Mouse (Mus musculus): ENCODE data around the gene Traf5. TPM values are rescaled to one million over a fixed set of nuclear protein-coding genes. Genes with fewer than 3 reads are reported as not detected.

Traf5 gene
- polyA plus RNA-seq, 1 experiment from 2014 or later: 7.8 TPM

GRCm38 (mm10) chr1:191988646-191989045, 103.7 kb downstream of the Traf5 start:
- Histone ChIP-seq H3K27me3 (ENCODE audit: control insufficient read depth, insufficient read depth, low read length) (no peaks in the 10 kb centered on the region), H3K4me3 (ENCODE audit: low read depth, low read length) (no peak overlapping the region), H3K9ac (replicated peaks; ENCODE audit: low read length) (no peak overlapping the region), H3K9me3 (replicated peaks; ENCODE audit: control insufficient read depth, low read length) (no peaks in the 10 kb centered on the region), H3K36me3 (replicated peaks; ENCODE audit: control insufficient read depth, insufficient read depth, low read depth, low read length) (no peaks in the 10 kb centered on the region), H3K4me2 (ENCODE audit: low read depth, low read length) (no peak overlapping the region), H3K27ac (replicated peaks; ENCODE audit: low read depth, low read length) (no peak overlapping the region), H3K4me1 (ENCODE audit: control insufficient read depth, insufficient read depth, low read length) (no peaks in the 10 kb centered on the region)
- WGBS: 93% methylated on average over 3 of the region's 3 CpGs
- DNase-seq (ENCODE audit: low spot score) (no peak), ATAC-seq (replicated peaks; ENCODE audit: insufficient number of reproducible peaks, low FRiP score, low TSS enrichment, low read depth) (no peak)

GRCm38 (mm10) chr1:191987481-191987769, 104.9 kb downstream of the Traf5 start:
- H3K4me1 ChIP-seq (ENCODE audit: control insufficient read depth, insufficient read depth, low read length): no peaks in the 10 kb centered on the region

GRCm38 (mm10) chr1:191986674-191987480, 105.5 kb downstream of the Traf5 start:
- Histone ChIP-seq H3K4me1 (ENCODE audit: control insufficient read depth, insufficient read depth, low read length) (no peaks in the 10 kb centered on the region), H3K36me3 (replicated peaks; ENCODE audit: control insufficient read depth, insufficient read depth, low read depth, low read length) (no peaks in the 10 kb centered on the region), H3K4me2 (ENCODE audit: low read depth, low read length) (no peak overlapping the region), H3K27ac (replicated peaks; ENCODE audit: low read depth, low read length) (no peak overlapping the region), H3K27me3 (ENCODE audit: control insufficient read depth, insufficient read depth, low read length) (no peaks in the 10 kb centered on the region), H3K9ac (replicated peaks; ENCODE audit: low read length) (no peak overlapping the region), H3K4me3 (ENCODE audit: low read depth, low read length) (no peak overlapping the region), H3K9me3 (replicated peaks; ENCODE audit: control insufficient read depth, low read length) (no peaks in the 10 kb centered on the region)
- WGBS: 75% methylated on average over 8 of the region's 8 CpGs
- ATAC-seq (replicated peaks; ENCODE audit: insufficient number of reproducible peaks, low FRiP score, low TSS enrichment, low read depth): no peak
- DNase-seq (ENCODE audit: low spot score): no peak

More at GRCm38 (mm10) chr1:191987481-191987769, 104.9 kb downstream of the Traf5 start:
- ATAC-seq (replicated peaks; ENCODE audit: insufficient number of reproducible peaks, low FRiP score, low TSS enrichment, low read depth) (no peak), DNase-seq (ENCODE audit: low spot score) (no peak)
- H3K27ac ChIP-seq (replicated peaks; ENCODE audit: low read depth, low read length): no peak overlapping the region
- no peaks in the 10 kb centered on the region for H3K9me3 ChIP-seq (replicated peaks; ENCODE audit: control insufficient read depth, low read length)
- no peak overlapping the region for H3K9ac ChIP-seq (replicated peaks; ENCODE audit: low read length)
- WGBS: 47% methylated on average over 5 of the region's 5 CpGs
- no peaks in the 10 kb centered on the region for H3K36me3 ChIP-seq (replicated peaks; ENCODE audit: control insufficient read depth, insufficient read depth, low read depth, low read length)
- no peak overlapping the region for H3K4me2 ChIP-seq (ENCODE audit: low read depth, low read length)
- H3K4me3 ChIP-seq (ENCODE audit: low read depth, low read length): no peak overlapping the region
- no peaks in the 10 kb centered on the region for H3K27me3 ChIP-seq (ENCODE audit: control insufficient read depth, insufficient read depth, low read length)

GRCm38 (mm10) chr1:191981426-191982102, 110.8 kb downstream of the Traf5 start:
- Histone ChIP-seq H3K4me3 (ENCODE audit: low read depth, low read length) (no peak overlapping the region), H3K9me3 (replicated peaks; ENCODE audit: control insufficient read depth, low read length) (no peaks in the 10 kb centered on the region)

DNA sequence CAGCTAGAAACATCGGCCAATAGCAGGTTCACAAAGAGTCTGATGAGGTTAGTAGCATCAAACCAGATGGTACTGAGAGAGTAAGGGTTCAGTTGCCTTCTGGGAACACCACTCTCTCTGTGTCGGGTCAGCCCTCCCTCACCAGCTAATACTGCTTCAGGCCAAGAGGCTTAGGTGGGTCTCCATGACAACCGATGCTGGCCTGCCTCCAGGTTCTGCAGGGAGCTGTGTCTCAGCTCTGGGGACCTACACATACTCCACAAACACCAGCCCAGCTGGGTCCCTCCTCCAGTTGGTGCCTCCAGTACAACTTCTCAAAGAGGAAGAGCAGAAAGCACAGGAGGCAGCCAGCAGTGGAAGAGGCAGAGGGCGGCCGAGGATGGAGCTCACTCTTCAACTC, 115.2 kb downstream of the Traf5 start, which contains the start of gene Rd3:
TSS of gene Rd3 (plus strand) at position 184 of the 400 bp plus-strand sequence.
- H3K9me3 ChIP-seq (replicated peaks; ENCODE audit: control insufficient read depth, low read length): no peaks in the 10 kb centered on the region
- H3K4me3 ChIP-seq (ENCODE audit: low read depth, low read length): no peak within 1 kb of the TSS
- WGBS: 41% methylated on average over 5 of the region's 5 CpGs
- ATAC-seq (replicated peaks; ENCODE audit: insufficient number of reproducible peaks, low FRiP score, low TSS enrichment, low read depth) (peak; percentile 37; the same call in 1 of the 2 replicates), DNase-seq (ENCODE audit: low spot score) (peak; percentile 35)
- H3K4me1 ChIP-seq (ENCODE audit: control insufficient read depth, insufficient read depth, low read length): no peaks in the 10 kb centered on the region; the same call in 1 of the 2 replicates
- H3K36me3 ChIP-seq (replicated peaks; ENCODE audit: control insufficient read depth, insufficient read depth, low read depth, low read length): no peaks in the 10 kb centered on the region
- no peak within 1 kb of the TSS for H3K4me2 ChIP-seq (ENCODE audit: low read depth, low read length)
- H3K27ac ChIP-seq (replicated peaks; ENCODE audit: low read depth, low read length): no peak within 1 kb of the TSS
- H3K9ac ChIP-seq (replicated peaks; ENCODE audit: low read length): no peak within 1 kb of the TSS
- no peaks in the 10 kb centered on the region; the same call in 1 of the 2 replicates for H3K27me3 ChIP-seq (ENCODE audit: control insufficient read depth, insufficient read depth, low read length)

More at GRCm38 (mm10) chr1:191981426-191982102, 110.8 kb downstream of the Traf5 start:
- no peaks in the 10 kb centered on the region; the same call in 1 of the 2 replicates for H3K27me3 ChIP-seq (ENCODE audit: control insufficient read depth, insufficient read depth, low read length)
- H3K9ac ChIP-seq (replicated peaks; ENCODE audit: low read length): no peak overlapping the region; the same call in 1 of the 2 replicates
- H3K4me2 ChIP-seq (ENCODE audit: low read depth, low read length): no peak overlapping the region
- DNase-seq (ENCODE audit: low spot score): peak; percentile 20
- no peaks in the 10 kb centered on the region for H3K36me3 ChIP-seq (replicated peaks; ENCODE audit: control insufficient read depth, insufficient read depth, low read depth, low read length)
- ATAC-seq (replicated peaks; ENCODE audit: insufficient number of reproducible peaks, low FRiP score, low TSS enrichment, low read depth): peak; percentile 66
- WGBS: 43% methylated on average over 6 of the region's 6 CpGs
- H3K4me1 ChIP-seq (ENCODE audit: control insufficient read depth, insufficient read depth, low read length): no peaks in the 10 kb centered on the region; the same call in 1 of the 2 replicates
- no peak overlapping the region for H3K27ac ChIP-seq (replicated peaks; ENCODE audit: low read depth, low read length)

DNA sequence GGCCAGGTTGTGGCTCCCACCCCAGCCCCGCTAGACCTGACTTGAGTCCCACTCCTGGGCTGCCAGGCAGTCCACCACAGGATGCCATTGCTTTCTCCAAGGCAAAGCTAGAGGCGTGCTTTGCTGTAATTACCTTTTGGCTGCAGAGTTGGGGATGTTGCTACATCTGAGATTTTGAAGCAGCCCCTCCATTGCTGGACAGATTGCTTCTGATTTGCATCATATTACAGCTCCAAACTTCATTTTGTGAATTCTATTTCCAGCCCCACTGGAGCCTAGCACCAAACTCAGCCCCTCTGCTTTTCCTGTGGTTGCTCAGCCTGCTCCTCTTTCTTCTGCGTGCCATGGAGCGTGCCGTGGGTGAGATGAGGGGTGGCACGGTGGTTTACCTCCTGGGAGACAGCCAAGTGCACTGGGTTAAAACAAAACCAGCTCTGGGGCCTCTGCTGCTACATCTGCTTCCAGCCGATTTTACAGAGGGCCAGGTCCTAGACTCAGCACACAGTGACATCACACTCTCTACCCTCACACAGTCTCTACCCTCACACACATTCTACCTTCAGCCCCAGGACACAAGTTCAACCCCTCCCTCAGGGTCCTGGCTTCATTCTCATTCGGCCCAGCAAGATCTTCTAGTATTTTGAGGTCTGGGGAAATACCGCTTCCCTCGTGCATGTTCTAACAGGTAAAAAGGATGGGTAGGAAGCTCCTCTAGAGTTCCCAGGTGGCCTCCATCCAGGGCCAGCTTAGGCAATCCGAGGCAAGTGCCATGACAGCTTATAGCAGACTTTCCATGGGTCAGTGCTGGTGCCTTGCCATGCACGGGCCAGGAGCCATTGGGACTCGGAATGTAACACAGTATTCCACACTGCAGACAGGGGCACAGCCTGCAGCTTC, 117.6 kb downstream of the Traf5 start:
- Histone ChIP-seq H3K4me3 (ENCODE audit: low read depth, low read length) (no peak overlapping the region), H3K27me3 (ENCODE audit: control insufficient read depth, insufficient read depth, low read length) (no peaks in the 10 kb centered on the region; the same call in 1 of the 2 replicates), H3K27ac (replicated peaks; ENCODE audit: low read depth, low read length) (no peak overlapping the region), H3K9me3 (replicated peaks; ENCODE audit: control insufficient read depth, low read length) (no peaks in the 10 kb centered on the region), H3K4me2 (ENCODE audit: low read depth, low read length) (no peak overlapping the region), H3K9ac (replicated peaks; ENCODE audit: low read length) (no peak overlapping the region), H3K36me3 (replicated peaks; ENCODE audit: control insufficient read depth, insufficient read depth, low read depth, low read length) (no peaks in the 10 kb centered on the region), H3K4me1 (ENCODE audit: control insufficient read depth, insufficient read depth, low read length) (no peaks in the 10 kb centered on the region)
- DNase-seq (ENCODE audit: low spot score): no peak
- no peak for ATAC-seq (replicated peaks; ENCODE audit: insufficient number of reproducible peaks, low FRiP score, low TSS enrichment, low read depth)
- WGBS: 72% methylated on average over 13 of the region's 13 CpGs

- Histone ChIP-seq H3K4me1 (ENCODE audit: control insufficient read depth, insufficient read depth, low read length) (no peaks in the 10 kb centered on the region), H3K36me3 (replicated peaks; ENCODE audit: control insufficient read depth, insufficient read depth, low read depth, low read length) (no peaks in the 10 kb centered on the region), H3K27me3 (ENCODE audit: control insufficient read depth, insufficient read depth, low read length) (no peaks in the 10 kb centered on the region), H3K27ac (replicated peaks; ENCODE audit: low read depth, low read length) (no peak overlapping the region), H3K4me2 (ENCODE audit: low read depth, low read length) (no peak overlapping the region), H3K9me3 (replicated peaks; ENCODE audit: control insufficient read depth, low read length) (no peaks in the 10 kb centered on the region), H3K9ac (replicated peaks; ENCODE audit: low read length) (no peak overlapping the region), H3K4me3 (ENCODE audit: low read depth, low read length) (no peak overlapping the region)
- 71% methylated on average over 5 of the region's 5 CpGs for WGBS
- ATAC-seq (replicated peaks; ENCODE audit: insufficient number of reproducible peaks, low FRiP score, low TSS enrichment, low read depth) (no peak), DNase-seq (ENCODE audit: low spot score) (no peak)
Observed at GRCm38 (mm10) chr1:191969939-191970338, 122.4 kb downstream of the Traf5 start.

Data from embryonic facial prominence, embryonic 11.5 days (tissue).